11 mouse cellular contexts compared by ENCODE assay signal in genomic region chr7:126519513-126519912, GRCm38 (mm10). TPM values are rescaled to one million over a fixed set of nuclear protein-coding genes. Genes with fewer than 3 reads are reported as not detected.
DNase-seq lines count a peak whose midpoint lies in the region; ATAC-seq and TF ChIP-seq lines count a peak whose summit lies in the region.
"Had no signal": no experiment of that assay in that cellular context is flagged by ENCODE, and none has a peak within 500 bp of the region (broad histone marks: within the 10 kb centered on the region; RNA-seq: fewer than 3 reads in every experiment).

No protein-coding gene starts in this region.

- no peak overlapping the region for H3K4me2 ChIP-seq in forebrain, postnatal 0 days (ENCODE audit: low read depth)
- H3K4me2 ChIP-seq in forebrain, embryonic 15.5 days (replicated peaks) = no peak overlapping the region
- H3K4me2 ChIP-seq in kidney, embryonic 14.5 days (replicated peaks; ENCODE audit: low read depth, low read length) = no peak overlapping the region
- no peak overlapping the region for H3K4me2 ChIP-seq in stomach, postnatal 0 days (replicated peaks; ENCODE audit: low read depth)
- H3K4me2 ChIP-seq: neural tube, embryonic 12.5 days had no signal

- no peaks in the 10 kb centered on the region for H3K36me3 ChIP-seq in forebrain, postnatal 0 days (ENCODE audit: insufficient read depth)
- no peaks in the 10 kb centered on the region for H3K36me3 ChIP-seq in forebrain, embryonic 15.5 days
- H3K36me3 ChIP-seq in kidney, embryonic 14.5 days (ENCODE audit: control insufficient read depth, insufficient read depth, low read length) = no peaks in the 10 kb centered on the region
- no peaks in the 10 kb centered on the region for H3K36me3 ChIP-seq in stomach, postnatal 0 days (ENCODE audit: control insufficient read depth, insufficient read depth, low read length)
- H3K36me3 ChIP-seq: neural tube, embryonic 12.5 days had no signal

- no peak for DNase-seq in forebrain, postnatal 0 days
- DNase-seq in kidney, postnatal 36 days = peak; percentile 18 to 37
- peak; percentile 36 to 62 for DNase-seq in urinary bladder, postnatal 4 days (ENCODE audit: low spot score in 2 of 2)
- no peak for DNase-seq in urinary bladder, adult 2 months (ENCODE audit: low spot score)
- DNase-seq in stomach, postnatal 0 days (ENCODE audit: low spot score) = peak; percentile 30
- DNase-seq: embryo, embryonic 11 days had no signal

- H3K27ac ChIP-seq in forebrain, postnatal 0 days (ENCODE audit: low read depth, low read length) = no peak overlapping the region
- no peak overlapping the region for H3K27ac ChIP-seq in forebrain, embryonic 15.5 days (replicated peaks)
- no peak overlapping the region for H3K27ac ChIP-seq in kidney, embryonic 14.5 days (ENCODE audit: low read depth, low read length)
- H3K27ac ChIP-seq in stomach, postnatal 0 days (replicated peaks) = peak overlapping the region; percentile 45; the same call in 1 of the 2 replicates
- H3K27ac ChIP-seq: liver, embryonic 14.5 days; neural tube, embryonic 12.5 days had no signal

- H3K27me3 ChIP-seq in forebrain, postnatal 0 days (ENCODE audit: insufficient read depth, low read length) = no peaks in the 10 kb centered on the region
- H3K27me3 ChIP-seq in forebrain, embryonic 15.5 days = no peaks in the 10 kb centered on the region
- no peaks in the 10 kb centered on the region for H3K27me3 ChIP-seq in kidney, embryonic 14.5 days (ENCODE audit: control insufficient read depth, insufficient read depth, low read length)
- H3K27me3 ChIP-seq in stomach, postnatal 0 days (ENCODE audit: control insufficient read depth, insufficient read depth, low read length) = no peaks in the 10 kb centered on the region
- H3K27me3 ChIP-seq: neural tube, embryonic 12.5 days had no signal

- no peak overlapping the region for H3K9ac ChIP-seq in forebrain, postnatal 0 days
- no peak overlapping the region for H3K9ac ChIP-seq in forebrain, embryonic 15.5 days (replicated peaks)
- no peak overlapping the region for H3K9ac ChIP-seq in kidney, embryonic 14.5 days (ENCODE audit: low read depth, low read length)
- H3K9ac ChIP-seq in stomach, postnatal 0 days (ENCODE audit: low read length) = peak overlapping the region; percentile 23; the same call in 1 of the 2 replicates
- H3K9ac ChIP-seq: liver, embryonic 14.5 days; neural tube, embryonic 12.5 days had no signal

- TF ChIP-seq CTCF in forebrain, postnatal 0 days (IDR thresholded peaks at IDR 0.05; ENCODE audit: low read depth) = 0 out of 2 replicates have a peak, but pooled peaks have one; percentile 8
- peak; percentile 44 for TF ChIP-seq CTCF in stomach, postnatal 0 days (IDR thresholded peaks at IDR 0.05; ENCODE audit: low read depth)

- no peak for TF ChIP-seq EP300 in stomach, postnatal 0 days (optimal IDR thresholded peaks at IDR 0.05)

- no peak overlapping the region for H3K4me3 ChIP-seq in forebrain, postnatal 0 days (ENCODE audit: low read depth, low read length)
- no peak overlapping the region for H3K4me3 ChIP-seq in forebrain, embryonic 15.5 days
- H3K4me3 ChIP-seq in kidney, embryonic 14.5 days (ENCODE audit: low read length) = no peak overlapping the region
- no peak overlapping the region for H3K4me3 ChIP-seq in stomach, postnatal 0 days (ENCODE audit: low read depth, low read length)
- H3K4me3 ChIP-seq: neural tube, embryonic 12.5 days had no signal

- 63% methylated on average over 2 of the region's 2 CpGs for WGBS in forebrain, postnatal 0 days
- 72% methylated on average over 2 of the region's 2 CpGs for WGBS in forebrain, embryonic 15.5 days
- 70% methylated on average over 2 of the region's 2 CpGs for WGBS in kidney, embryonic 14.5 days
- WGBS in stomach, postnatal 0 days = 48% methylated on average over 2 of the region's 2 CpGs

- no peaks in the 10 kb centered on the region for H3K4me1 ChIP-seq in forebrain, postnatal 0 days (ENCODE audit: insufficient read depth)
- no peaks in the 10 kb centered on the region for H3K4me1 ChIP-seq in forebrain, embryonic 15.5 days
- no peaks in the 10 kb centered on the region for H3K4me1 ChIP-seq in kidney, embryonic 14.5 days (ENCODE audit: control insufficient read depth, insufficient read depth, low read length)
- H3K4me1 ChIP-seq in stomach, postnatal 0 days (replicated peaks; ENCODE audit: control insufficient read depth, insufficient read depth) = no peaks in the 10 kb centered on the region
- H3K4me1 ChIP-seq: neural tube, embryonic 12.5 days had no signal

- ATAC-seq in forebrain, postnatal 0 days = no peak
- ATAC-seq in forebrain, embryonic 15.5 days (replicated peaks) = no peak
- ATAC-seq in kidney, embryonic 14.5 days (ENCODE audit: low FRiP score, low TSS enrichment) = no peak
- peak; percentile 63 for ATAC-seq in stomach, postnatal 0 days (ENCODE audit: low FRiP score, low TSS enrichment)
- no peak for ATAC-seq in CD4-positive, CD25-positive, alpha-beta regulatory T cell, adult 4 months

- H3K9me3 ChIP-seq in forebrain, postnatal 0 days (ENCODE audit: low read length) = no peaks in the 10 kb centered on the region
- no peaks in the 10 kb centered on the region for H3K9me3 ChIP-seq in forebrain, embryonic 15.5 days
- no peaks in the 10 kb centered on the region for H3K9me3 ChIP-seq in kidney, embryonic 14.5 days (ENCODE audit: control insufficient read depth, low read length)
- no peaks in the 10 kb centered on the region for H3K9me3 ChIP-seq in stomach, postnatal 0 days (ENCODE audit: control insufficient read depth, low read length)
- H3K9me3 ChIP-seq: neural tube, embryonic 12.5 days had no signal

RNA-seq across cellular contexts. Expression of gene Atxn2l, which starts 16.3 kb away (rescaled TPM):
- 60.5 and 89.0 TPM in 2 replicates for total RNA-seq in forebrain, postnatal 0 days (2014; rRNA removed)
- 39.5 and 56.8 TPM in 2 replicates for polyA plus RNA-seq in forebrain, postnatal 0 days (2015; fragmentation: Nextera tagmentation; extraction: Ambion mirVana)
- polyA plus RNA-seq in forebrain, embryonic 15.5 days (2015; fragmentation: Nextera tagmentation; extraction: Ambion mirVana) = 65.2 and 69.0 TPM in 2 replicates
- 39.9 and 59.7 TPM in 2 replicates for polyA plus RNA-seq in kidney, embryonic 14.5 days (2014; fragmentation: Nextera tagmentation; extraction: Ambion mirVana)
- 59.3 and 76.0 TPM in 2 replicates for polyA plus RNA-seq in urinary bladder, adult 2 months (2012; rRNA removed)
- 16.9 and 19.6 TPM in 2 replicates for polyA plus RNA-seq in stomach, postnatal 0 days (2015; fragmentation: Nextera tagmentation; extraction: Ambion mirVana)
- polyA plus RNA-seq in CD4-positive, CD25-positive, alpha-beta regulatory T cell, adult 4 months (2017; shearing (Covaris generic)) = 10 to 100 TPM; 15.6 to 17.4 TPM

RNA-seq across cellular contexts. Expression of gene Tufm, which starts 32.4 kb away (rescaled TPM):
- total RNA-seq in forebrain, postnatal 0 days (2014; rRNA removed) = 75.9 and 76.5 TPM in 2 replicates
- 97.6 and 102 TPM in 2 replicates for polyA plus RNA-seq in forebrain, postnatal 0 days (2015; fragmentation: Nextera tagmentation; extraction: Ambion mirVana)
- polyA plus RNA-seq in forebrain, embryonic 15.5 days (2015; fragmentation: Nextera tagmentation; extraction: Ambion mirVana) = 127 and 130 TPM in 2 replicates
- 145 and 159 TPM in 2 replicates for polyA plus RNA-seq in kidney, embryonic 14.5 days (2014; fragmentation: Nextera tagmentation; extraction: Ambion mirVana)
- 76.6 and 83.6 TPM in 2 replicates for polyA plus RNA-seq in urinary bladder, adult 2 months (2012; rRNA removed)
- 73.9 and 77.5 TPM in 2 replicates for polyA plus RNA-seq in stomach, postnatal 0 days (2015; fragmentation: Nextera tagmentation; extraction: Ambion mirVana)
- polyA plus RNA-seq in CD4-positive, CD25-positive, alpha-beta regulatory T cell, adult 4 months (2017; shearing (Covaris generic)) = 10 to 100 TPM; 79.8 to 89.2 TPM

RNA-seq across cellular contexts. Expression of gene Sh2b1, which starts 44.3 kb away (rescaled TPM):
- total RNA-seq in forebrain, postnatal 0 days (2014; rRNA removed) = 31.0 and 35.4 TPM in 2 replicates
- 66.0 and 70.4 TPM in 2 replicates for polyA plus RNA-seq in forebrain, postnatal 0 days (2015; fragmentation: Nextera tagmentation; extraction: Ambion mirVana)
- polyA plus RNA-seq in forebrain, embryonic 15.5 days (2015; fragmentation: Nextera tagmentation; extraction: Ambion mirVana) = 69.1 and 72.7 TPM in 2 replicates
- polyA plus RNA-seq in kidney, embryonic 14.5 days (2014; fragmentation: Nextera tagmentation; extraction: Ambion mirVana) = 36.9 and 47.1 TPM in 2 replicates
- 49.2 and 52.0 TPM in 2 replicates for polyA plus RNA-seq in urinary bladder, adult 2 months (2012; rRNA removed)
- polyA plus RNA-seq in stomach, postnatal 0 days (2015; fragmentation: Nextera tagmentation; extraction: Ambion mirVana) = 20.0 and 24.0 TPM in 2 replicates
- polyA plus RNA-seq in CD4-positive, CD25-positive, alpha-beta regulatory T cell, adult 4 months (2017; shearing (Covaris generic)) = 10 to 100 TPM; 11.5 to 13.1 TPM

RNA-seq across cellular contexts. Expression of gene Eif3c, which starts 46.7 kb away (rescaled TPM):
- total RNA-seq in forebrain, postnatal 0 days (2014; rRNA removed) = 113 and 137 TPM in 2 replicates
- polyA plus RNA-seq in forebrain, postnatal 0 days (2015; fragmentation: Nextera tagmentation; extraction: Ambion mirVana) = 200 and 205 TPM in 2 replicates
- 196 TPM in 2 replicates for polyA plus RNA-seq in forebrain, embryonic 15.5 days (2015; fragmentation: Nextera tagmentation; extraction: Ambion mirVana)
- polyA plus RNA-seq in kidney, embryonic 14.5 days (2014; fragmentation: Nextera tagmentation; extraction: Ambion mirVana) = 174 and 207 TPM in 2 replicates
- 85.5 and 109 TPM in 2 replicates for polyA plus RNA-seq in urinary bladder, adult 2 months (2012; rRNA removed)
- 150 and 163 TPM in 2 replicates for polyA plus RNA-seq in stomach, postnatal 0 days (2015; fragmentation: Nextera tagmentation; extraction: Ambion mirVana)
- polyA plus RNA-seq in CD4-positive, CD25-positive, alpha-beta regulatory T cell, adult 4 months (2017; shearing (Covaris generic)) = 100 to 1,000 TPM; 228 to 250 TPM

RNA-seq across cellular contexts. Expression of gene Atp2a1, which starts 56.6 kb away (rescaled TPM):
- 0.24 and 0.54 TPM in 2 replicates for total RNA-seq in forebrain, postnatal 0 days (2014; rRNA removed)
- polyA plus RNA-seq in forebrain, postnatal 0 days (2015; fragmentation: Nextera tagmentation; extraction: Ambion mirVana) = 0.10 and 0.45 TPM in 2 replicates
- polyA plus RNA-seq in forebrain, embryonic 15.5 days (2015; fragmentation: Nextera tagmentation; extraction: Ambion mirVana) = 0.20 and 0.37 TPM in 2 replicates
- 1.3 and 1.6 TPM in 2 replicates for polyA plus RNA-seq in kidney, embryonic 14.5 days (2014; fragmentation: Nextera tagmentation; extraction: Ambion mirVana)
- polyA plus RNA-seq in urinary bladder, adult 2 months (2012; rRNA removed) = 0.22 and 0.57 TPM in 2 replicates
- polyA plus RNA-seq in stomach, postnatal 0 days (2015; fragmentation: Nextera tagmentation; extraction: Ambion mirVana) = 0.59 and 1.8 TPM in 2 replicates
- polyA plus RNA-seq in CD4-positive, CD25-positive, alpha-beta regulatory T cell, adult 4 months (2017; shearing (Covaris generic)) = under 1 TPM; 0.18 to 0.38 TPM

Comparison
In these comparisons a context has a peak if more than half of its experiments do, and no peak if none do; other contexts are left out.
1. DNase-seq: peak in kidney, postnatal 36 days (2 of 2), urinary bladder, postnatal 4 days (2 of 2) and stomach, postnatal 0 days (single experiment); none in forebrain, postnatal 0 days (single experiment) and urinary bladder, adult 2 months (single experiment).